In genomic region chr14:27428973-27429711, GRCm38 (mm10) we compare ENCODE assay signal across 8 mouse cellular contexts. TPM values are rescaled to one million over a fixed set of nuclear protein-coding genes. Genes with fewer than 3 reads are reported as not detected.
DNase-seq lines count a peak whose midpoint lies in the region; ATAC-seq and TF ChIP-seq lines count a peak whose summit lies in the region.

No protein-coding gene starts in this region.

- TF ChIP-seq POLR2A in testis, adult 2 months (IDR thresholded peaks at IDR 0.05; ENCODE audit: control insufficient read depth, low read depth, low read length), result peak; percentile 20

- TF ChIP-seq CTCF in testis, adult 2 months (IDR thresholded peaks at IDR 0.05; ENCODE audit: control insufficient read depth, insufficient read depth, insufficient replicate concordance, low read depth, low read length), result no peak

- H3K9me3 ChIP-seq in heart, embryonic 15.5 days (replicated peaks), result no peaks in the 10 kb centered on the region
- H3K9me3 ChIP-seq in liver, embryonic 16.5 days (replicated peaks; ENCODE audit: control insufficient read depth, low read length), result peaks cover 6% of the 10 kb centered on the region
- peaks cover 15% of the 10 kb centered on the region for H3K9me3 ChIP-seq in neural tube, embryonic 13.5 days

- peak; percentile 65 for ATAC-seq in CD4-positive, CD25-positive, alpha-beta regulatory T cell, adult 4 months
- ATAC-seq in heart, embryonic 15.5 days (replicated peaks; ENCODE audit: insufficient number of reproducible peaks, insufficient read depth, low FRiP score, low read depth), result peak; percentile 79
- ATAC-seq in liver, embryonic 16.5 days (ENCODE audit: low read depth), result peak; percentile 78
- ATAC-seq in neural tube, embryonic 13.5 days (ENCODE audit: low read depth), result peak; percentile 93

- no peaks in the 10 kb centered on the region for H3K4me1 ChIP-seq in brown adipose tissue, adult 24 weeks (ENCODE audit: control insufficient read depth, insufficient read depth, insufficient read length, low read length)
- peaks cover 4% of the 10 kb centered on the region for H3K4me1 ChIP-seq in heart, embryonic 15.5 days (replicated peaks)
- H3K4me1 ChIP-seq in liver, embryonic 16.5 days (ENCODE audit: control insufficient read depth, low read depth, low read length), result peaks cover 7% of the 10 kb centered on the region
- peaks cover 7% of the 10 kb centered on the region for H3K4me1 ChIP-seq in neural tube, embryonic 13.5 days (replicated peaks)
- peaks cover 3% of the 10 kb centered on the region; the same call in 1 of the 2 replicates for H3K4me1 ChIP-seq in testis, adult 2 months (ENCODE audit: control insufficient read depth, insufficient read depth, low read length)

- H3K4me2 ChIP-seq in heart, embryonic 15.5 days, result peak overlapping the region; percentile 90
- H3K4me2 ChIP-seq in liver, embryonic 16.5 days (ENCODE audit: low read depth, low read length), result peak overlapping the region; percentile 65
- peak overlapping the region; percentile 77 for H3K4me2 ChIP-seq in neural tube, embryonic 13.5 days

- H3K9ac ChIP-seq in heart, embryonic 15.5 days, result peak overlapping the region; percentile 80
- peak overlapping the region; percentile 93 for H3K9ac ChIP-seq in liver, embryonic 16.5 days (ENCODE audit: low read depth, low read length)
- peak overlapping the region; percentile 89 for H3K9ac ChIP-seq in neural tube, embryonic 13.5 days

- peaks cover 17% of the 10 kb centered on the region for H3K36me3 ChIP-seq in heart, embryonic 15.5 days
- peaks cover 3% of the 10 kb centered on the region for H3K36me3 ChIP-seq in liver, embryonic 16.5 days (ENCODE audit: control insufficient read depth, insufficient read depth)
- peaks cover 26% of the 10 kb centered on the region for H3K36me3 ChIP-seq in neural tube, embryonic 13.5 days
- H3K36me3 ChIP-seq in testis, adult 2 months (ENCODE audit: control insufficient read depth, insufficient read depth, low read length), result 0 out of 2 replicates have a peak, but pooled peaks cover 2% of the 10 kb centered on the region

- H3K27ac ChIP-seq in brown adipose tissue, adult 24 weeks (replicated peaks; ENCODE audit: low read depth, low read length), result peak overlapping the region; percentile 94
- H3K27ac ChIP-seq in heart, embryonic 15.5 days, result peak overlapping the region; percentile 99
- peak overlapping the region; percentile 98 for H3K27ac ChIP-seq in liver, embryonic 16.5 days (ENCODE audit: low read length)
- H3K27ac ChIP-seq in neural tube, embryonic 13.5 days (replicated peaks), result peak overlapping the region; percentile 100
- peak overlapping the region; percentile 99 for H3K27ac ChIP-seq in testis, adult 2 months (ENCODE audit: control insufficient read depth, insufficient read depth, low read depth, low read length)

- H3K27me3 ChIP-seq in heart, embryonic 15.5 days, result no peaks in the 10 kb centered on the region
- no peaks in the 10 kb centered on the region for H3K27me3 ChIP-seq in liver, embryonic 16.5 days (ENCODE audit: control insufficient read depth, insufficient read depth, low read depth, low read length)
- H3K27me3 ChIP-seq in neural tube, embryonic 13.5 days, result no peaks in the 10 kb centered on the region
- H3K27me3 ChIP-seq in testis, adult 2 months (ENCODE audit: control insufficient read depth, insufficient read depth, low read length), result no peaks in the 10 kb centered on the region

- WGBS in heart, embryonic 15.5 days, result under 1% methylated on average over 72 of the region's 78 CpGs
- under 1% methylated on average over 68 of the region's 78 CpGs for WGBS in liver, embryonic 16.5 days (ENCODE audit: insufficient replicate concordance)
- WGBS in neural tube, embryonic 13.5 days, result under 1% methylated on average over 72 of the region's 78 CpGs

- peak; percentile 64 for DNase-seq in fibroblast of lung, adult 2 months (ENCODE audit: low read depth)
- DNase-seq in kidney, postnatal 25 days, result peak; percentile 82 to 93

- H3K4me3 ChIP-seq in brown adipose tissue, adult 24 weeks (ENCODE audit: insufficient read depth, low read depth, low read length), result peak overlapping the region; percentile 77
- peak overlapping the region; percentile 66 for H3K4me3 ChIP-seq in heart, embryonic 15.5 days
- H3K4me3 ChIP-seq in liver, embryonic 16.5 days (ENCODE audit: low read depth, low read length), result peak overlapping the region; percentile 89
- H3K4me3 ChIP-seq in neural tube, embryonic 13.5 days, result peak overlapping the region; percentile 71
- H3K4me3 ChIP-seq in testis, adult 2 months (ENCODE audit: control insufficient read depth, low read depth, low read length), result peak overlapping the region; percentile 94

RNA-seq across cellular contexts. Expression of gene Fam208a, which starts 0.5 kb away (rescaled TPM):
- 10 to 100 TPM; 37.8 to 48.1 TPM for polyA plus RNA-seq in CD4-positive, CD25-positive, alpha-beta regulatory T cell, adult 4 months (2017; shearing (Covaris generic))
- 9.5 and 13.1 TPM in 2 replicates for polyA plus RNA-seq in brown adipose tissue, adult 24 weeks (2012; ENCODE audit: insufficient read depth, insufficient read length, missing spikeins)
- 9.1 and 9.4 TPM in 2 replicates for polyA plus RNA-seq in heart, embryonic 15.5 days (2015; fragmentation: Nextera tagmentation; extraction: Ambion mirVana)
- 3.8 and 4.0 TPM in 2 replicates for polyA plus RNA-seq in liver, embryonic 16.5 days (2015; fragmentation: Nextera tagmentation; extraction: Ambion mirVana)
- 17.9 and 18.4 TPM in 2 replicates for polyA plus RNA-seq in neural tube, embryonic 13.5 days (2015; fragmentation: Nextera tagmentation; extraction: Ambion mirVana)
- polyA plus RNA-seq in testis, adult 2 months (2012; rRNA removed), result 5.4 and 6.9 TPM in 2 replicates

Comparison
In these comparisons a context has a peak if more than half of its experiments do, and no peak if none do; other contexts are left out.
1. Peak in every context shown above with its lines: DNase-seq, ATAC-seq, H3K4me3 ChIP-seq and H3K27ac ChIP-seq.